Mouse (Mus musculus) left cerebral cortex, adult 9 months (tissue): Measurements from ENCODE around the gene Svs4.
"Not testable (repeated sequence)": the region's sequence is repeated elsewhere in the genome, so short reads cannot be mapped to it uniquely, and the experiment has no call there.

ENCODE experiments used
- DNase-seq, 2 experiments: peaks; one replicate each; pipeline ENCODE4 v3.0.0; 2022; ENCODE audit warnings: low spot score in 2 of 2

The Svs4 gene

GRCm38 (mm10) chr2:164278359-164278758 lies at the start of gene Svs4:
Gene Svs4, minus strand, starts transcription at chr2:164278459.
- DNase-seq: no peak

DNA sequence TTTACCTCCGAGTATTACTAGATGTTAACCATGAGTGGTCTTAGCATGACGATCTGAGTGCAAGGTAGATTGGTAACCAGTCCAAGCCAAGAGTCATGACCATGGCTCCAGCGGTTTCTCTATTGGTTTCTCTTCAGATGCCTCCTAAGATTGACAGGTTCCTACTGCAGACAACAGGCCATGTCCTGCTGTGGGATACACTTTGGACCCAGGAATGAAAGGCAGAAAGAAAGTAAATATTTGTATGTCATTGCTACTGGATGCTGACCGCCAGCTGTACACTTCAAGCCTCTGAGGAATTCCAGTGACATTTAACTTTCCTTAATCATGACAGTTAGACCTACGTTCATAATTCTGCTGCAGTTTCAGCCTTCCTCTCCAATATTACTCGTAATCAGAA lies 42.7 kb upstream of the Svs4 start:
- DNase-seq: no peak

DNA sequence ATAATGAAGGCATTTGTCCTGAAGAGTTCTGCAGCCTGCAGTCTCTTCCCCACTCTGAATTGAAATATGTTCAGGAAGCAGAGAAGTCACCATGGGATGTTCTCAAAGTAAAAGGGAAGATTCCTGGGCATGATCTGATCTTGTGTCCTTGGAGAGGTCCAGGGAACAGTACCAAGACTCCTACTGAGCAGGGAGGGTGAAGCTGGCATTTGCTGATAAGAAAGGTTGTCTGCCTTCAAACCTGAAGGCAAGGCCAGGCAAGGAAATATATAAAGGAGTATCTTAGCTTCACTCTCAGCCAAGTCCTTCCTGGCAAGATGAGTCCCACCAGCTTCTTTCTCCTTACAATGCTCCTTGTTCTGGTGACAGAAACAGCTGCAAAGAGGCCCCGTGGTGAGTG lies 38.2 kb upstream of the Svs4 start, which contains the start of gene Svs6:
Gene Svs6, plus strand, starts transcription at position 301 of the 400 bp plus-strand sequence.
- not testable (repeated sequence) for DNase-seq

DNA sequence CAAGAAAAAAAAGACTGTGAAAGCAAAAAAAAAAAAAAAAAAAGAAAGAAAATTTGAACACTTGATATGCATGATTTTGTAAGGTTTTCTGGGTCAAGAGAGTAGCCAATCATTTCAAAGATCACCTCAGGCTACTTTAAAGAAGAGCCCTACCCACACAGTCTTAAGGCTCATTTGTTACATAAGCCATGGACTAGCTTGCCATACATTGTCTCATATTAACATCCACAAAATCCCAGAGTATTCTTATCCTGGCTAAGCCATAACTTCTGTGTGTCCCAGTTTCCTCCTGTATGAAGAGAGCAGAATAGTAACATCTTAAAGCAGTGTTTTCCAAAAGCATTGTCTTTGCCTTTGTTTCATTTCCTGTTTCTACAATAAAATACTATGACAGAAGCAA lies 37.2 kb upstream of the Svs4 start:
- not testable (repeated sequence) for DNase-seq

DNA sequence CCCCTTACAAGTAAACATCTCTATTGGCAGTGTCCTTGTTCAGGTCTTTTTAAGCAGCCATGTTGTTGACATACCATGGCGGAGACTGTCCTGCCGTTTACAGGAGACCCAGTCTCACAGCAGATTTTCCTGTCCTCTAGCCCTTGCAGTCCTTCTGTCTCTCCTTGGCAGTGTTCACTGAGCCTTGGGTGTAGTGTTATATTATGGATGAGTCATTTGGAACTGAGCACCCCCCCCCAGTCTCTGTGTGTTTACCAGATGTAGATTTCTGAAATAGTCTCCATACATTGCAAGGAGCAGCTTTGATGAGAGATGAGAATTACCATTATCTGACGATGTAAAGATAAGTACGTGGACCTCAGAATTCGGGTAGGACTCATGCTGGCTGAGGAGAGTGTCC lies 34.3 kb upstream of the Svs4 start:
- DNase-seq: peak in 1 of 2 experiments; percentile 2

DNA sequence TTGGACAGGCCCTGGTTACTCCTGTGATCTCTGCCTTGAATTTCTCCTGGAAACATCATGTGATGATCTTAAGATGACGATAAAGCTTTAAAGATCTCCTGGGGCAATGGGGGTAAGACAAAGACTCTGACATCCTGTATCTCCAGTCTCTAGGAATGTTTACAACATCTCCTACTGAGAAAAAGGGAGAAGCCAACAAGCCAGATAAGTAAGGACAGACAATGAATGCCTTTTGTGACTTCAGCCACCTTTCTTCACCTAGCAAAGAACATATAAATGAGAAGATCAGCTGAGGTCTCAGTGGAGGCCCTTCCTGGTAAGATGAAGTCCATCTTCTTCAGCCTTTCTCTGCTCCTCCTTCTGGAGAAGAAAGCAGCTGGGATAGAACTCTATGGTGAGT lies 10.7 kb upstream of the Svs4 start, which contains the start of gene Svs3a:
Gene Svs3a, plus strand, starts transcription at position 301 of the 400 bp plus-strand sequence.
- DNase-seq: not testable (repeated sequence)

GRCm38 (mm10) chr2:164256540-164256939 lies 21.7 kb downstream of the Svs4 start, which contains the start of gene Svs3b:
Gene Svs3b, minus strand, starts transcription at chr2:164256640.
- DNase-seq: not testable (repeated sequence)

GRCm38 (mm10) chr2:164238366-164238765 lies 39.9 kb downstream of the Svs4 start, which contains the start of gene Svs2:
Gene Svs2, minus strand, starts transcription at chr2:164238466.
- no peak for DNase-seq

GRCm38 (mm10) chr2:164232671-164233070 lies 45.6 kb downstream of the Svs4 start:
- no peak for DNase-seq

GRCm38 (mm10) chr2:164228361-164229070 lies 49.7 kb downstream of the Svs4 start:
- no peak for DNase-seq
